Mouse (Mus musculus): Measurements from ENCODE around the gene Rfesd.

DNA sequence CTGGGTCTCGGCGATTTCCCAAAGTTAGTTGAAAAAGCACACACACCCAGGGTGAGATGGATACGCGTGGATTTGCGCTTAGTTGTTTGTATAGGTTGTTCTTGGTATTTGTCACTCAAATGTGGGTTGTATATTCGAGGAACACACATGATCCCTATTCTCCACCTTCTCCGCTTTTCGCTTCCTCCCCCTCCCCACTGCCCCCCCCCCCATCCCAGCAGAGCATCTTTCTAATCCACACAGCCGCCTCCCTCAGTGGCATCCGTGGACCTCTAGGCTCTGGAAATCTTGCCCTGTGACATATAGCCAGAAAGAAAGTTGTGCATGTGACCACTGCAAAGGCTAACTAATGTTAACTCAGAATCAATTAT lies 38.4 kb upstream of the Rfesd start, which contains the start of gene Gpr150:
- no peak for TF ChIP-seq GATA1 (IDR thresholded peaks at IDR 0.05; ENCODE audit: low read length)
- TF ChIP-seq TAL1 (IDR thresholded peaks at IDR 0.05; ENCODE audit: low read length): no peak
